Mouse (Mus musculus): ENCODE measurements around the gene Net1. TPM values are rescaled to one million over a fixed set of nuclear protein-coding genes. Genes with fewer than 3 reads are reported as not detected.

Net1 gene
- polyA plus RNA-seq, 1 experiment from 2014 or later, result 101 TPM

- peak overlapping the region; percentile 53 for H3K27ac ChIP-seq
- DNase-seq (ENCODE audit: low spot score), result no peak
- H3K4me3 ChIP-seq, result no peak overlapping the region
- peaks cover 18% of the 10 kb centered on the region for H3K36me3 ChIP-seq
- WGBS, result 75% methylated on average over 6 of the region's 6 CpGs
- no peaks in the 10 kb centered on the region for H3K9me3 ChIP-seq (replicated peaks)
- H3K4me1 ChIP-seq, result peaks cover 12% of the 10 kb centered on the region; the same call in 1 of the 2 replicates
- H3K27me3 ChIP-seq (ENCODE audit: low read depth, poor library complexity, severe bottlenecking), result no peaks in the 10 kb centered on the region
Observed at GRCm38 (mm10) chr13:3877185-3877584, 40.8 kb downstream of the Net1 start.

- no peaks in the 10 kb centered on the region for H3K27me3 ChIP-seq (ENCODE audit: low read depth, poor library complexity, severe bottlenecking)
- H3K27ac ChIP-seq, result no peak overlapping the region
- no peaks in the 10 kb centered on the region for H3K9me3 ChIP-seq (replicated peaks)
- H3K36me3 ChIP-seq, result peaks cover 10% of the 10 kb centered on the region
- H3K4me1 ChIP-seq, result peaks cover 12% of the 10 kb centered on the region; the same call in 1 of the 2 replicates
- 91% methylated on average over 6 of the region's 6 CpGs for WGBS
- no peak overlapping the region for H3K4me3 ChIP-seq
- no peak for DNase-seq (ENCODE audit: low spot score)
Observed at GRCm38 (mm10) chr13:3876448-3876847, 41.6 kb downstream of the Net1 start.

GRCm38 (mm10) chr13:3872832-3873231 is 45.2 kb downstream of the Net1 start:
- Histone ChIP-seq H3K36me3 (no peaks in the 10 kb centered on the region), H3K4me1 (0 out of 2 replicates have a peak, but pooled peaks cover 6% of the 10 kb centered on the region), H3K27ac (no peak overlapping the region), H3K27me3 (ENCODE audit: low read depth, poor library complexity, severe bottlenecking) (no peaks in the 10 kb centered on the region), H3K9me3 (replicated peaks) (no peaks in the 10 kb centered on the region), H3K4me3 (no peak overlapping the region)
- WGBS, result 91% methylated on average over 4 of the region's 4 CpGs
- no peak for DNase-seq (ENCODE audit: low spot score)

GRCm38 (mm10) chr13:3869901-3870300 is 48.1 kb downstream of the Net1 start:
- DNase-seq (ENCODE audit: low spot score), result no peak
- H3K36me3 ChIP-seq, result no peaks in the 10 kb centered on the region
- no peaks in the 10 kb centered on the region for H3K9me3 ChIP-seq (replicated peaks)

GRCm38 (mm10) chr13:3867158-3867557 is 50.9 kb downstream of the Net1 start:
- no peaks in the 10 kb centered on the region for H3K27me3 ChIP-seq (ENCODE audit: low read depth, poor library complexity, severe bottlenecking)
- H3K27ac ChIP-seq, result no peak overlapping the region
- H3K9me3 ChIP-seq (replicated peaks), result no peaks in the 10 kb centered on the region
- H3K4me3 ChIP-seq, result no peak overlapping the region
- H3K4me1 ChIP-seq, result no peaks in the 10 kb centered on the region
- DNase-seq (ENCODE audit: low spot score), result no peak
- 91% methylated on average over 6 of the region's 6 CpGs for WGBS
- H3K36me3 ChIP-seq, result no peaks in the 10 kb centered on the region

More at GRCm38 (mm10) chr13:3869901-3870300, 48.1 kb downstream of the Net1 start:
- H3K4me1 ChIP-seq, result no peaks in the 10 kb centered on the region
- no peak overlapping the region for H3K4me3 ChIP-seq
- no peaks in the 10 kb centered on the region for H3K27me3 ChIP-seq (ENCODE audit: low read depth, poor library complexity, severe bottlenecking)
- no peak overlapping the region for H3K27ac ChIP-seq

- Histone ChIP-seq H3K27me3 (ENCODE audit: low read depth, poor library complexity, severe bottlenecking) (no peaks in the 10 kb centered on the region), H3K4me1 (no peaks in the 10 kb centered on the region), H3K27ac (peak overlapping the region; percentile 39; the same call in 1 of the 2 replicates), H3K9me3 (replicated peaks) (no peaks in the 10 kb centered on the region), H3K36me3 (no peaks in the 10 kb centered on the region), H3K4me3 (no peak overlapping the region)
- DNase-seq (ENCODE audit: low spot score), result no peak
- 90% methylated on average over 8 of the region's 8 CpGs for WGBS
Observed at GRCm38 (mm10) chr13:3866355-3867052, 51.5 kb downstream of the Net1 start.

- no peaks in the 10 kb centered on the region for H3K27me3 ChIP-seq (ENCODE audit: low read depth, poor library complexity, severe bottlenecking)
- H3K9me3 ChIP-seq (replicated peaks), result no peaks in the 10 kb centered on the region
- no peaks in the 10 kb centered on the region for H3K36me3 ChIP-seq
- H3K4me3 ChIP-seq, result no peak overlapping the region
- WGBS, result 81% methylated on average over 14 of the region's 14 CpGs
- peak overlapping the region; percentile 39; the same call in 1 of the 2 replicates for H3K27ac ChIP-seq
- no peak for DNase-seq (ENCODE audit: low spot score)
- H3K4me1 ChIP-seq, result no peaks in the 10 kb centered on the region
Observed at GRCm38 (mm10) chr13:3865648-3866354, 52.2 kb downstream of the Net1 start.

GRCm38 (mm10) chr13:3862922-3863580 is 55.0 kb downstream of the Net1 start:
- no peak overlapping the region for H3K27ac ChIP-seq
- H3K9me3 ChIP-seq (replicated peaks), result no peaks in the 10 kb centered on the region
- DNase-seq (ENCODE audit: low spot score), result no peak
- 89% methylated on average over 10 of the region's 10 CpGs for WGBS
- H3K27me3 ChIP-seq (ENCODE audit: low read depth, poor library complexity, severe bottlenecking), result no peaks in the 10 kb centered on the region
- H3K4me1 ChIP-seq, result no peaks in the 10 kb centered on the region
- H3K36me3 ChIP-seq, result no peaks in the 10 kb centered on the region
- no peak overlapping the region for H3K4me3 ChIP-seq

GRCm38 (mm10) chr13:3862325-3862724 is 55.7 kb downstream of the Net1 start:
- H3K27ac ChIP-seq, result no peak overlapping the region
- whole genome bisulfite sequencing, result 82% methylated on average over 3 of the region's 3 CpGs
- H3K36me3 ChIP-seq, result no peaks in the 10 kb centered on the region
- H3K4me1 ChIP-seq, result no peaks in the 10 kb centered on the region
- no peak for DNase-seq (ENCODE audit: low spot score)
- H3K27me3 ChIP-seq (ENCODE audit: low read depth, poor library complexity, severe bottlenecking), result no peaks in the 10 kb centered on the region
- no peak overlapping the region for H3K4me3 ChIP-seq
- H3K9me3 ChIP-seq (replicated peaks), result no peaks in the 10 kb centered on the region

GRCm38 (mm10) chr13:3861251-3861650 is 56.8 kb downstream of the Net1 start:
- 90% methylated on average over 8 of the region's 8 CpGs for WGBS
- no peaks in the 10 kb centered on the region for H3K27me3 ChIP-seq (ENCODE audit: low read depth, poor library complexity, severe bottlenecking)
- no peaks in the 10 kb centered on the region for H3K9me3 ChIP-seq (replicated peaks)
- DNase-seq (ENCODE audit: low spot score), result no peak
- H3K27ac ChIP-seq, result no peak overlapping the region
- no peaks in the 10 kb centered on the region for H3K4me1 ChIP-seq
- H3K36me3 ChIP-seq, result no peaks in the 10 kb centered on the region
- H3K4me3 ChIP-seq, result no peak overlapping the region

GRCm38 (mm10) chr13:3856252-3856651 is 61.8 kb downstream of the Net1 start:
- Histone ChIP-seq H3K4me3 (no peak overlapping the region), H3K36me3 (no peaks in the 10 kb centered on the region), H3K4me1 (no peaks in the 10 kb centered on the region), H3K27ac (no peak overlapping the region), H3K9me3 (replicated peaks) (no peaks in the 10 kb centered on the region), H3K27me3 (ENCODE audit: low read depth, poor library complexity, severe bottlenecking) (no peaks in the 10 kb centered on the region)
- DNase-seq (ENCODE audit: low spot score), result no peak
- WGBS, result 79% methylated on average over 1 of the region's 1 CpGs

GRCm38 (mm10) chr13:3854856-3855255 is 63.2 kb downstream of the Net1 start:
- no peaks in the 10 kb centered on the region for H3K9me3 ChIP-seq (replicated peaks)
- no peaks in the 10 kb centered on the region for H3K27me3 ChIP-seq (ENCODE audit: low read depth, poor library complexity, severe bottlenecking)
- 84% methylated on average over 2 of the region's 2 CpGs for WGBS
- no peaks in the 10 kb centered on the region for H3K4me1 ChIP-seq
- H3K27ac ChIP-seq, result no peak overlapping the region
- no peak for DNase-seq (ENCODE audit: low spot score)
- H3K36me3 ChIP-seq, result no peaks in the 10 kb centered on the region
- H3K4me3 ChIP-seq, result no peak overlapping the region

Data from limb, embryonic 10.5 days (tissue).